Mouse (Mus musculus) bone marrow, adult 2 months (tissue): ENCODE measurements around the gene Adap2.

Experiments used
- CTCF ChIP-seq: fragments of 200-500 bp; IDR thresholded peaks from 2 replicates; pipeline ENCODE4 v1.5.1; 2011; ENCODE audit warnings: low read length, control low read depth; ENCODE audit not compliant: control insufficient read depth, insufficient read depth
- POLR2A ChIP-seq: fragments of 200-500 bp; IDR thresholded peaks from 2 replicates; pipeline ENCODE4 v1.6.1; 2011; ENCODE audit warnings: low read depth, mild to moderate bottlenecking, control low read depth, low read length, borderline replicate concordance; ENCODE audit not compliant: control insufficient read depth

- TF ChIP-seq POLR2A (no peak), CTCF (no peak)
Measured at GRCm38 (mm10) chr11:80208465-80208859, 54.6 kb downstream of the Adap2 start.
